Mouse (Mus musculus) heart, postnatal 36 days (tissue): ENCODE measurements at regions not wholly inside any gene's neighbourhood (a gene's known extent, or its start where the extent isn't known, plus 50 kb on each side); places are given as distances from the start of the nearest gene placed in this dataset.

Experiments
- DNase-seq, 2 experiments: peaks; one replicate each; pipeline ENCODE4 v3.0.0; 2021 to 2022
- intact Hi-C: fragments of 180-260 bp; cut with DNase I; formaldehyde crosslinking; loops from one replicate; pipeline ENCODE4 v1.15.1; 2025

- DNase-seq = no peak
- intact Hi-C loops = no loop called here
Observed at GRCm38 (mm10) chr12:67471666-67472065, 249.3 kb upstream of the Mdga2 start.

GRCm38 (mm10) chr12:67471001-67471400 is 248.7 kb upstream of the Mdga2 start:
- DNase-seq = no peak
- intact Hi-C loops = no loop called here

GRCm38 (mm10) chr12:67449109-67449508 is 226.8 kb upstream of the Mdga2 start:
- intact Hi-C loops = no loop called here
- DNase-seq = no peak

GRCm38 (mm10) chr12:67430318-67430950 is 208.1 kb upstream of the Mdga2 start:
- DNase-seq = peak in 1 of 2 experiments; percentile 3
- intact Hi-C loops = loop anchor here (5.0 kb wide), 1 partner anchor 1432 kb away; no protein-coding TSS in a partner anchor

GRCm38 (mm10) chr12:67426801-67427200 is 204.5 kb upstream of the Mdga2 start:
- intact Hi-C loops = no loop called here

GRCm38 (mm10) chr12:67399537-67399936 is 177.2 kb upstream of the Mdga2 start:
- intact Hi-C loops = no loop called here
- DNase-seq = no peak

More at GRCm38 (mm10) chr12:67426801-67427200, 204.5 kb upstream of the Mdga2 start:
- no peak for DNase-seq

- intact Hi-C loops = no loop called here
- no peak for DNase-seq
Observed at GRCm38 (mm10) chr12:67374530-67374929, 152.2 kb upstream of the Mdga2 start.

- intact Hi-C loops = no loop called here
- DNase-seq = no peak
Observed at GRCm38 (mm10) chr12:67348551-67348950, 126.2 kb upstream of the Mdga2 start.

- intact Hi-C loops = no loop called here
- DNase-seq = no peak
Observed at GRCm38 (mm10) chr12:67332483-67332998, 110.2 kb upstream of the Mdga2 start.

GRCm38 (mm10) chr12:67326326-67326725 is 104.0 kb upstream of the Mdga2 start:
- no peak for DNase-seq
- intact Hi-C loops = no loop called here

- intact Hi-C loops = no loop called here
- no peak for DNase-seq
Observed at GRCm38 (mm10) chr12:67325799-67326198, 103.5 kb upstream of the Mdga2 start.

GRCm38 (mm10) chr12:67325335-67325734 is 103.0 kb upstream of the Mdga2 start:
- no peak for DNase-seq
- intact Hi-C loops = no loop called here

GRCm38 (mm10) chr12:67318687-67319086 is 96.3 kb upstream of the Mdga2 start:
- no peak for DNase-seq
- intact Hi-C loops = no loop called here

GRCm38 (mm10) chr12:67300245-67300644 is 77.9 kb upstream of the Mdga2 start:
- intact Hi-C loops = no loop called here

GRCm38 (mm10) chr12:67290054-67290453 is 67.7 kb upstream of the Mdga2 start:
- intact Hi-C loops = no loop called here
- DNase-seq = no peak

More at GRCm38 (mm10) chr12:67300245-67300644, 77.9 kb upstream of the Mdga2 start:
- DNase-seq = no peak

- no peak for DNase-seq
- intact Hi-C loops = no loop called here
Observed at GRCm38 (mm10) chr12:67272863-67273262, 50.5 kb upstream of the Mdga2 start.

GRCm38 (mm10) chr12:67272329-67272728 is 50.0 kb upstream of the Mdga2 start:
- intact Hi-C loops = no loop called here
- DNase-seq = no peak
